ENCODE assay signal across 18 mouse cellular contexts in the genomic region with DNA sequence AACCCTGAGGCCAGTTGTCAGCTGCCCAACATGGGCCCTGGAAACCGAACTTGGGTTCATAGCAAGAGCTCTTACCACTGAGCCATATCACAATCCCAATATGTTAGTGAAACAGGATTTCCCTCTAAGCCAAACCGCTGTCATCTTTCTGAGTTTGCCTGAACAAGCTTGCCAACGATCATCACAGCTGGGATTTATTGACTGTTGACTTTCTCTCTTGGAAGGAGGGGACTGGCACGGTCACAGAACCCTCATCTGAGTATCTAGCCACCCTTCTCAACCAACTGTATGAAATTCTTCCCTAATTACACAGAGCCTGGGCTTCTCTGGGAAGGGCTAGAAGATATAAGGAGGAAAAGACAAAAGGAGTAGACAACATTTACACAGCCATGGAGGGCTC. TPM values are rescaled to one million over a fixed set of nuclear protein-coding genes. Genes with fewer than 3 reads are reported as not detected.
DNase-seq lines count a peak whose midpoint lies in the region.
"Had no signal": no experiment of that assay in that cellular context is flagged by ENCODE, and none has a peak within 500 bp of the region (broad histone marks: within the 10 kb centered on the region; RNA-seq: fewer than 3 reads in every experiment).

No protein-coding gene starts in this region.

- peak; percentile 11 for DNase-seq in gastrocnemius, postnatal 14 days
- no peak for DNase-seq in gastrocnemius, postnatal 10 days
- peak; percentile 23 to 33 for DNase-seq in heart, postnatal 14 days
- DNase-seq in heart, adult 11 months, result no peak
- DNase-seq in lung, postnatal 10 days, result peak; percentile 82
- DNase-seq in lung, postnatal 4 days, result peak; percentile 23 to 53
- no peak for DNase-seq in urinary bladder, adult 18-20 months (ENCODE audit: low spot score in 2 of 2)
- DNase-seq: adrenal gland, postnatal 10 days; B cell, adult 2 months; cerebellum, adult 11 months; cerebellum, adult 8-10 months; cerebellum, postnatal 14 days; embryo, embryonic 11 days had no signal

- intact Hi-C loops in gastrocnemius, postnatal 14 days (cut with DNase I; ENCODE audit: low total_unique reads), result no loop called here
- intact Hi-C loops in heart, postnatal 14 days (cut with DNase I), result no loop called here

RNA-seq across cellular contexts. Expression of gene Raver2, which starts 22.2 kb away (rescaled TPM):
- 1 to 10 TPM; 3.6 to 4.6 TPM for total RNA-seq in gastrocnemius, postnatal 14 days (2021)
- total RNA-seq in gastrocnemius, postnatal 10 days (2021), result 1 to 10 TPM; 5.9 TPM
- 1 to 10 TPM; 2.5 to 2.7 TPM for total RNA-seq in heart, postnatal 14 days (2021)

RNA-seq across cellular contexts. Expression of gene Gm10577, which starts 26.1 kb away (rescaled TPM):
- total RNA-seq in gastrocnemius, postnatal 14 days (2021), result not detected
- not detected for total RNA-seq in gastrocnemius, postnatal 10 days (2021)
- not detected for total RNA-seq in heart, postnatal 14 days (2021)
- total RNA-seq: adrenal gland, postnatal 10 days; adrenal gland, postnatal 4 days; common myeloid progenitor, adult 5-6 weeks; G1E; gastrocnemius, adult 8-10 months; heart, postnatal 25 days had no signal

Comparison
In these comparisons a context has a peak if more than half of its experiments do, and no peak if none do; other contexts are left out.
1. DNase-seq: peak in gastrocnemius, postnatal 14 days (single experiment), heart, postnatal 14 days (2 of 2), lung, postnatal 10 days (single experiment) and lung, postnatal 4 days (2 of 2); none in gastrocnemius, postnatal 10 days (single experiment), heart, adult 11 months (single experiment) and urinary bladder, adult 18-20 months (0 of 2).